Mouse (Mus musculus) liver, adult 2 months (tissue): ENCODE data around the gene Polr2i. TPM values are rescaled to one million over a fixed set of nuclear protein-coding genes. Genes with fewer than 3 reads are reported as not detected.

Experiments
- DNase-seq: peaks from one replicate; pipeline ENCODE4 v3.0.0-alpha.2; 2011; ENCODE audit warnings: low read depth, low spot score; ENCODE audit errors: extremely low read depth
- H3K27ac ChIP-seq: fragments of 200-500 bp; replicated peaks from 2 replicates; pipeline ENCODE4 v1.5.1; 2012; ENCODE audit warnings: low read depth, mild to moderate bottlenecking, control low read depth, inconsistent platforms, low read length; ENCODE audit not compliant: insufficient read depth
- H3K27me3 ChIP-seq: fragments of 200-500 bp; 2 replicates; pipeline ENCODE4 v1.6.1; 2012; ENCODE audit warnings: mild to moderate bottlenecking, moderate library complexity, low read length, inconsistent platforms; ENCODE audit not compliant: control insufficient read depth, insufficient read depth
- H3K36me3 ChIP-seq: fragments of 200-500 bp; 2 replicates; pipeline ENCODE4 v1.6.1; 2012; ENCODE audit warnings: low read length, inconsistent platforms; ENCODE audit not compliant: control insufficient read depth, insufficient read depth
- H3K4me1 ChIP-seq: fragments of 200-500 bp; 2 replicates; pipeline ENCODE4 v1.6.1; 2011; ENCODE audit warnings: low read length; ENCODE audit not compliant: control insufficient read depth, insufficient read depth
- H3K4me3 ChIP-seq: fragments of 200-500 bp; 2 replicates; pipeline ENCODE4 v1.5.1; 2011; ENCODE audit warnings: low read depth, mild to moderate bottlenecking, control low read depth, low read length, moderate library complexity; ENCODE audit not compliant: insufficient read depth
- H3K79me2 ChIP-seq: fragments of 200-500 bp; 2 replicates; pipeline ENCODE4 v1.6.1; 2012; ENCODE audit warnings: inconsistent platforms, mild to moderate bottlenecking, low read length, moderate library complexity; ENCODE audit not compliant: control insufficient read depth, insufficient read depth
- H3K9ac ChIP-seq: fragments of 200-500 bp; 2 replicates; pipeline ENCODE4 v1.6.1; 2012; ENCODE audit warnings: low read depth, mild to moderate bottlenecking, control low read depth, inconsistent platforms, low read length
- CTCF ChIP-seq: fragments of 200-500 bp; IDR thresholded peaks from 2 replicates; pipeline ENCODE4 v1.5.1; 2011; ENCODE audit warnings: low read depth, low read length, control low read depth
- POLR2A ChIP-seq: fragments of 200-500 bp; IDR thresholded peaks from 2 replicates; pipeline ENCODE4 v1.6.1; 2011; ENCODE audit warnings: low read length, control low read depth; ENCODE audit not compliant: insufficient read depth; ENCODE audit errors: extremely low read depth
- WGBS: fragments of 180-500 bp; shearing (Covaris S2); methylation state at CpG from one replicate; pipeline ENCODE4 v1.1.7; 2018; 5-methylcytosine and 5-hydroxymethylcytosine counted together
- polyA plus RNA-seq: library from polyadenylated mRNA; depleted of rRNA; stranded (reverse); fragments of >200 nt; gene quantifications from 2 replicates; pipeline ENCODE4 v1.2.3, GENCODE M21; 2012
- total RNA-seq: library from RNA; depleted of rRNA; stranded (reverse); fragments of >200 nt; gene quantifications from 2 replicates; pipeline ENCODE4 v1.2.3, GENCODE M21; 2014

The Polr2i gene
- total and polyA plus RNA-seq, 2 experiments = 57.1 to 109 TPM

DNA sequence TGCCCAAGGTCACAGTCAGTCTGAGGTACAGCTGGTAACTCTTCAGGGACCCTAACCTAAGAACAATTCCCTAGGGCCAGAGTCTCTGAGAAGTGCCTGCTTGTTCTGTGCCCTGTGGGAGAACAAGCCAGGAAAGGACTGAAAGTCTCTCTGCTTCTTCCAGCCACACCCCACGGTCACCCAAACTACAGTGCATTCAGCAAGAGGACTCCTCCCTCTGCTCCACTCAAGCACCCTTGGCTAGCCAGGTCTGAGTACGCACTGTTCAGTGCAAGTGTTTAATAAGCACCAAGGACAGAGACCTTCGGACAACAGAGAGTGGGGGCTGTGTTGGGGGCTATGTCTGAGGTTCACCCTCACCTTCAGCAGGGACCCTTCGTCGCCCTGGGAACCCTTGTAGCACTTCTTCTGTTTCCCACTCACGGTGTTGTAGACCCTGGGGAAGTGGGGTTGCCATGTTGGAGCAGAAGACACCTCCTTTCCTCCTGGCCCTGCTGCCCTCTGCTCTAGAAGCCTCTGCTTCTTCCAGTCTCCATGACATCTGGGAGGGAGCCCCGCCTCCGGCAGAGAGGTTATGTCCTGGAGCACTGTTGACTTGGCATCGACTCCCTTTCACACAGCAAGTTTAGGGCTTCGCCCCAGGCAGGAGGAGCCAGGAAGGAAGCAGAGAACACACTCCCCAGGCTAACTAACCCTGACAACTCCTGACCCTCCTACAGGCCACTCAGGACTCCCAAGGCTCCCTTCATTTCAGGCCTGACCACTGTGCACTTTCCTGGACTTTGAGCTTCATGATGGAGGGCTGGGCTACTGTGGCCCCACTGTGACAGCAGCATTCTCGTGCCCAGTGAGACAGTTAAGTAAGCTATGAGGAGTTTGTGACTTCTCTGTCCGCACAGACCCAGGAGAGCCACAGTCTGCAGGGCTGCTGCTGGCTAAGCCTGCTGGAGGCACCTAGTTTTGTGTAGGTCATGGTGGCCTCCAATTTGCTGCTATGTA, 20.5 kb downstream of the Polr2i start:
- H3K4me1 ChIP-seq = peaks cover 5% of the 10 kb centered on the region
- peak overlapping the region; percentile 1; the same call in 1 of the 2 replicates for H3K27ac ChIP-seq
- TF ChIP-seq POLR2A (no peak), CTCF (no peak)
- H3K36me3 ChIP-seq = no peaks in the 10 kb centered on the region
- no peaks in the 10 kb centered on the region for H3K27me3 ChIP-seq
- WGBS = 50% methylated on average over 12 of the region's 12 CpGs
- no peaks in the 10 kb centered on the region for H3K79me2 ChIP-seq
- peak; percentile 61 for DNase-seq
- H3K4me3 ChIP-seq = no peak overlapping the region
- no peak overlapping the region for H3K9ac ChIP-seq

- no peak overlapping the region for H3K4me3 ChIP-seq
- peak; percentile 13 for DNase-seq
- no peaks in the 10 kb centered on the region for H3K27me3 ChIP-seq
- H3K4me1 ChIP-seq = no peaks in the 10 kb centered on the region
- no peaks in the 10 kb centered on the region for H3K79me2 ChIP-seq
- 40% methylated on average over 2 of the region's 2 CpGs for WGBS
- no peaks in the 10 kb centered on the region for H3K36me3 ChIP-seq
- H3K27ac ChIP-seq = no peak overlapping the region
- TF ChIP-seq POLR2A = no peak
- TF ChIP-seq CTCF = no peak
- no peak overlapping the region for H3K9ac ChIP-seq
Observed at GRCm38 (mm10) chr7:30265041-30265440, 33.3 kb downstream of the Polr2i start.

GRCm38 (mm10) chr7:30265531-30265930, 33.8 kb downstream of the Polr2i start:
- no peak for TF ChIP-seq POLR2A
- Histone ChIP-seq H3K9ac (no peak overlapping the region), H3K36me3 (peaks cover 2% of the 10 kb centered on the region; the same call in 1 of the 2 replicates), H3K27ac (no peak overlapping the region), H3K79me2 (no peaks in the 10 kb centered on the region), H3K27me3 (no peaks in the 10 kb centered on the region), H3K4me3 (no peak overlapping the region), H3K4me1 (no peaks in the 10 kb centered on the region)
- no peak for DNase-seq
- WGBS = 93% methylated on average over 5 of the region's 5 CpGs

- no peak for TF ChIP-seq CTCF
- TF ChIP-seq POLR2A = no peak
- H3K9ac ChIP-seq = no peak overlapping the region
- no peak overlapping the region for H3K4me3 ChIP-seq
- WGBS = 94% methylated on average over 7 of the region's 7 CpGs
- no peaks in the 10 kb centered on the region for H3K4me1 ChIP-seq
- peaks cover 2% of the 10 kb centered on the region; the same call in 1 of the 2 replicates for H3K36me3 ChIP-seq
- no peak overlapping the region for H3K27ac ChIP-seq
- H3K79me2 ChIP-seq = no peaks in the 10 kb centered on the region
- no peak for DNase-seq
- no peaks in the 10 kb centered on the region for H3K27me3 ChIP-seq
Observed at GRCm38 (mm10) chr7:30265935-30266334, 34.2 kb downstream of the Polr2i start.

- H3K27ac ChIP-seq = no peak overlapping the region
- H3K36me3 ChIP-seq = peaks cover 2% of the 10 kb centered on the region; the same call in 1 of the 2 replicates
- H3K27me3 ChIP-seq = no peaks in the 10 kb centered on the region
- no peak overlapping the region for H3K9ac ChIP-seq
- H3K79me2 ChIP-seq = no peaks in the 10 kb centered on the region
- no peaks in the 10 kb centered on the region for H3K4me1 ChIP-seq
- DNase-seq = no peak
- TF ChIP-seq CTCF (no peak), POLR2A (no peak)
- no peak overlapping the region for H3K4me3 ChIP-seq
- WGBS = 92% methylated on average over 3 of the region's 3 CpGs
Observed at GRCm38 (mm10) chr7:30266780-30267179, 35.0 kb downstream of the Polr2i start.

DNA sequence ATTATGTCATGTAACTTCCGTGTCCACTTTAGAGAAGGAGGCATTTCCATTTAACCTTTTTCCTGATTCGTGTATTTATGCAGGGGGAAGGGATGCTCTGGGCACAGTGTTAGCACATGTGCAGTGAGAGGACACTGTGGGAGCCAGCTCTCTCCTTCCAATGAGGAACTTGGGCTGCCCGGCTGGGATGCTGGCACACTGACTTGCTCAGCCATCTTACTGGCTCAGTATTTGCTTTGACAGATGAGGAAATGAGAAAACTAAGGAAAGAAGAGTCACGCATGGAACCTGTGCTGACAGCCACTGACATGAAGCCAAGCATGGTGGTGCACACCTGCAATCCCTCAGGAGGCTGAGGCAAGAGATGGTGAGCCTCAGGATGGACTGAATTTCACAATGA, 37.9 kb downstream of the Polr2i start:
- TF ChIP-seq POLR2A (no peak), CTCF (no peak)
- Histone ChIP-seq H3K79me2 (no peaks in the 10 kb centered on the region), H3K9ac (no peak overlapping the region), H3K4me3 (no peak overlapping the region), H3K27ac (no peak overlapping the region), H3K27me3 (no peaks in the 10 kb centered on the region), H3K36me3 (peaks cover 2% of the 10 kb centered on the region; the same call in 1 of the 2 replicates), H3K4me1 (no peaks in the 10 kb centered on the region)
- no peak for DNase-seq
- 83% methylated on average over 4 of the region's 4 CpGs for WGBS
